Mouse (Mus musculus) midbrain, postnatal 0 days (tissue): ENCODE measurements around the gene 4930402F06Rik. TPM values are rescaled to one million over a fixed set of nuclear protein-coding genes. Genes with fewer than 3 reads are reported as not detected.

Source experiments
- ATAC-seq: fragments of 200-750 bp; cut with Nextera tagmentation; 2 replicates; pipeline ENCODE4 v1.8.0; 2017; ENCODE audit warnings: moderate number of reproducible peaks, mild to moderate bottlenecking, moderate TSS enrichment, moderate library complexity; ENCODE audit not compliant: low FRiP score
- DNase-seq: peaks from one replicate; pipeline ENCODE4 v3.0.0-alpha.2; 2015; ENCODE audit warnings: low spot score
- H3K27ac ChIP-seq: fragments of 300-500 bp; sonication (generic); 2 replicates; pipeline ENCODE4 v1.5.1; 2014; ENCODE audit warnings: low read depth, mild to moderate bottlenecking, low read length, mixed read lengths
- H3K27me3 ChIP-seq: fragments of 300-500 bp; sonication (generic); 2 replicates; pipeline ENCODE4 v1.6.1; 2014; ENCODE audit warnings: low read length, control low read depth, mixed read lengths; ENCODE audit not compliant: insufficient read depth
- H3K36me3 ChIP-seq: fragments of 300-500 bp; sonication (generic); 2 replicates; pipeline ENCODE4 v1.6.1; 2014; ENCODE audit warnings: low read length, control low read depth, mixed read lengths; ENCODE audit not compliant: insufficient read depth
- H3K4me1 ChIP-seq: fragments of 300-500 bp; sonication (generic); 2 replicates; pipeline ENCODE4 v1.6.1; 2014; ENCODE audit warnings: mild to moderate bottlenecking, control low read depth, antibody characterized with exemption, low read length, mixed read lengths; ENCODE audit not compliant: insufficient read depth
- H3K4me2 ChIP-seq: fragments of 300-500 bp; sonication (generic); 2 replicates; pipeline ENCODE4 v1.6.1; 2014; ENCODE audit warnings: low read depth, mild to moderate bottlenecking, low read length, mixed read lengths; ENCODE audit not compliant: poor library complexity, severe bottlenecking
- H3K4me3 ChIP-seq: fragments of 300-500 bp; sonication (generic); 2 replicates; pipeline ENCODE4 v1.5.1; 2014; ENCODE audit warnings: low read depth, mild to moderate bottlenecking, low read length, moderate library complexity
- H3K9ac ChIP-seq: fragments of 300-500 bp; sonication (generic); replicated peaks from 2 replicates; pipeline ENCODE4 v1.6.1; 2014; ENCODE audit warnings: mild to moderate bottlenecking, low read length, moderate library complexity, mixed read lengths; ENCODE audit not compliant: poor library complexity, severe bottlenecking
- H3K9me3 ChIP-seq: fragments of 300-500 bp; sonication (generic); 2 replicates; pipeline ENCODE4 v1.6.1; 2016; ENCODE audit warnings: low read length, control low read depth
- CTCF ChIP-seq: IDR thresholded peaks from 2 replicates; pipeline ENCODE4 v1.5.1; 2016; ENCODE audit warnings: antibody characterized with exemption, mild to moderate bottlenecking
- WGBS: fragments of 180-500 bp; shearing (Covaris S2); extraction: QIAGEN DNeasy Blood & Tissue Kit; methylation state at CpG from one replicate; pipeline ENCODE4 v1.1.7; 2014; 5-methylcytosine and 5-hydroxymethylcytosine counted together
- polyA plus RNA-seq: library from polyadenylated mRNA; unstranded; fragments of >200 nt; fragmentation: Nextera tagmentation; extraction: Ambion mirVana; gene quantifications from 2 replicates; pipeline ENCODE4 v1.2.1, GENCODE M21; 2015
- total RNA-seq: library from RNA; depleted of rRNA; stranded (reverse); fragments of >200 nt; gene quantifications from 2 replicates; pipeline ENCODE4 v1.2.3, GENCODE M21; 2014; rRNA removed

4930402F06Rik gene
- total and polyA plus RNA-seq, 2 experiments from 2014 or later: not detected

DNA sequence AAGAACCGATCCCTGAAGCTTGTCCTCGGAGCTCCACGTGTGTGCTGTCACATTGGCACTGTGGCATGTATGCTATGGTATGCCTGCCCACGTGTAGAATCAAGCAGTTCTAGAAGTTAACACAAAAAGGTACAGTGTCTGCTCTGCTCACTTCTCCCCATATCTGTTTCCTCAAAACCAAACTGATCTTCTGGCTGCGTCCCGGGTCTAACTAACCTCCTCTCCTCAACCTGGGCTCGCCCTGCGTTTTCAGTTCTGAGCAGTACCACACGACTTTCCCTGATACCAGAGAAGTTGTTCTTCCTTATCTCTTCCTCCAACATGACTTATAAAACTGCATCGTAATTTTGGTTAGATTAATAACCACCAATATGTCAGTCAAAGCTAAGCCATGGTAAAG is 69.4 kb downstream of the 4930402F06Rik start:
- Histone ChIP-seq H3K9ac (no peak overlapping the region), H3K27me3 (no peaks in the 10 kb centered on the region), H3K4me2 (no peak overlapping the region), H3K27ac (no peak overlapping the region), H3K4me3 (no peak overlapping the region), H3K36me3 (no peaks in the 10 kb centered on the region), H3K4me1 (no peaks in the 10 kb centered on the region; the same call in 1 of the 2 replicates), H3K9me3 (no peaks in the 10 kb centered on the region)
- DNase-seq (no peak), ATAC-seq (no peak)
- WGBS: 58% methylated on average over 10 of the region's 10 CpGs
- no peak for TF ChIP-seq CTCF

DNA sequence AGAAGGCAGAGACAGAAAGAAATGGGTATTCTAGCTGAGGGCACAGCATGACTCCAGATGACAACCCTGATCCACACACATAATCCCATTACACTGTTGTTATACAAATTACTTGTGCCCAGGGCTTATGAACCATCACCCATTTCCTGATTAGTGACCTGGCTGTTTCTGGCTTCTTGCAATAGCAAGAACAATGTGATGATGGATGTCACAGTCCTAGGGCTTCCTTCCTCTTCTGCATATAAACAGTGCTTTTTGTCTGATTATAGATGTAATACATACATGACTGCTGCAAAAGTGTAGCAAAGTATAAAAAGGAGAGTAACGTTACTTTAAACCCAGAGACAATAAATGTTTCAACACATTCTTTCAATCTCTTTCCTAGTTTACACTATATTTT is 70.0 kb downstream of the 4930402F06Rik start:
- Histone ChIP-seq H3K4me2 (no peak overlapping the region), H3K4me1 (no peaks in the 10 kb centered on the region; the same call in 1 of the 2 replicates), H3K27ac (no peak overlapping the region), H3K9me3 (no peaks in the 10 kb centered on the region), H3K9ac (no peak overlapping the region), H3K4me3 (no peak overlapping the region), H3K36me3 (no peaks in the 10 kb centered on the region), H3K27me3 (no peaks in the 10 kb centered on the region)
- TF ChIP-seq CTCF: no peak
- WGBS: 40% methylated on average over 1 of the region's 1 CpGs
- DNase-seq (no peak), ATAC-seq (no peak)

DNA sequence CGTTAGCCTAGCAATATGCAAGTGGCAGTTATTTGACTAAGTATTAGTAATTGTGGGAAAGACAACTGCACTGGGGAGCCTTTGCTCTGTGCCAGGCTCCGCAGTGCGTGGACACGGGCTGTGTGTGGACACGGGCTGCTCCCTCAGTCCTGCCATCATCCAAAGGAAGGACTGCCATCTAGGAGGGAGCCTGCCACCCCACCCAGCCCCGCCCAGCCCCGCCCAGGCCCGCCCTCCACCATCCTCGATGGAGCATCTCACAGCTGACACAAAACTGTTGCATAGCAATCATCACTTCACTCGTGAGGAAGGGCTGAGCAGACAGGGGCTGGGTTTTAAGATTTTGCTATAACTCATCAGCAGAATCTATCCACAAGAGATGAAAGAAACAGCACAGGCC is 71.0 kb downstream of the 4930402F06Rik start:
- Histone ChIP-seq H3K4me1 (no peaks in the 10 kb centered on the region; the same call in 1 of the 2 replicates), H3K4me2 (no peak overlapping the region), H3K27ac (no peak overlapping the region), H3K9ac (no peak overlapping the region), H3K27me3 (no peaks in the 10 kb centered on the region), H3K4me3 (no peak overlapping the region), H3K36me3 (no peaks in the 10 kb centered on the region), H3K9me3 (no peaks in the 10 kb centered on the region)
- 76% methylated on average over 10 of the region's 10 CpGs for WGBS
- ATAC-seq (no peak), DNase-seq (no peak)
- no peak for TF ChIP-seq CTCF

Other genes with a start within 250 kb of the 4930402F06Rik start
- gene Rab14, start 196.1 kb downstream of the 4930402F06Rik start, total RNA-seq: 65.3 and 122 TPM in 2 replicates
- gene Rab14, start 196.1 kb downstream of the 4930402F06Rik start, polyA plus RNA-seq: 458 and 504 TPM in 2 replicates
- 23.4 and 39.1 TPM in 2 replicates for gene Gsn, start 140.8 kb downstream of the 4930402F06Rik start, total RNA-seq
- 26.2 and 28.5 TPM in 2 replicates for gene Gsn, start 140.8 kb downstream of the 4930402F06Rik start, polyA plus RNA-seq
- 21.9 and 24.9 TPM in 2 replicates for gene Stom, start 60.2 kb downstream of the 4930402F06Rik start, total RNA-seq
- 23.1 and 23.3 TPM in 2 replicates for gene Stom, start 60.2 kb downstream of the 4930402F06Rik start, polyA plus RNA-seq
- gene 4930568D16Rik, start 29.4 kb downstream of the 4930402F06Rik start, total RNA-seq: not detected in 2 replicates
- not detected in 2 replicates for gene 4930568D16Rik, start 29.4 kb downstream of the 4930402F06Rik start, polyA plus RNA-seq
- gene Ggta1, start 66.1 kb upstream of the 4930402F06Rik start, total RNA-seq: 5.1 and 5.4 TPM in 2 replicates
- gene Ggta1, start 66.1 kb upstream of the 4930402F06Rik start, polyA plus RNA-seq: 3.8 and 3.9 TPM in 2 replicates
- gene Dab2ip, start 161.1 kb upstream of the 4930402F06Rik start, total RNA-seq: 161 and 175 TPM in 2 replicates
- gene Dab2ip, start 161.1 kb upstream of the 4930402F06Rik start, polyA plus RNA-seq: 71.5 and 73.3 TPM in 2 replicates